Mouse (Mus musculus) small intestine, adult 2 months (tissue): Measurements from ENCODE around the gene Urah.

Experiments used
- CTCF ChIP-seq: fragments of 200-500 bp; IDR thresholded peaks from 2 replicates; pipeline ENCODE4 v1.5.1; 2012; ENCODE audit warnings: low read depth, mild to moderate bottlenecking, control low read depth, inconsistent platforms, low read length, moderate library complexity, mixed read lengths; ENCODE audit not compliant: insufficient replicate concordance, insufficient read length; ENCODE audit errors: extremely low read depth
- POLR2A ChIP-seq: fragments of 200-500 bp; IDR thresholded peaks from 2 replicates; pipeline ENCODE4 v1.6.1; 2012; ENCODE audit warnings: low read depth, mild to moderate bottlenecking, control low read depth, inconsistent platforms, low read length, moderate library complexity

DNA sequence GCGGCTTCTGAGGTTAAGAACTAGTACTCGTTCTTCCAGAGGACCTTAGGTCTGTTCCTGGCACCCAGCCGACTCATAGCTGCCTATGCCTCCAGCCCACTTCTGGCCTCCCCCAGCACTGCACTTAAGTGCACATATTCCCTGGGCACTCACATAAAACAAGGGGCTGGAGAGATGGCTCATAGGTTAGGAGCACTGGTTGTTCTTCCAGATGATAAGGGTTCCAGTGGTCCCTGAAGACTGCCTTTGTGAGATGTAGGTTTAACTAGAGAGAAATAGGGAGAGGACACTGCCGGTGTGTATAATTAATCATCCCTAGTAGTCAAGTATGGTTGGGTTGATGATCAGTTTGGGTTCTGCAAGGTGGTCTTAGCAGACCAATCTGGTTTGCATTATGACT is 12.1 kb upstream of the Urah start:
- TF ChIP-seq POLR2A (no peak), CTCF (no peak)
